Mouse (Mus musculus) erythroblast, embryonic 14.5 days (primary cell): ENCODE measurements around the gene Slc26a5. TPM values are rescaled to one million over a fixed set of nuclear protein-coding genes. Genes with fewer than 3 reads are reported as not detected.

Source experiments
- H3K27me3 ChIP-seq: 2 replicates; pipeline ENCODE4 v1.6.1; 2012; ENCODE audit warnings: inconsistent platforms; ENCODE audit not compliant: control insufficient read depth
- H3K36me3 ChIP-seq: 2 replicates; pipeline ENCODE4 v1.6.1; 2012; ENCODE audit warnings: mild to moderate bottlenecking, inconsistent platforms; ENCODE audit not compliant: control insufficient read depth
- H3K4me1 ChIP-seq: 2 replicates; pipeline ENCODE4 v1.6.1; 2012; ENCODE audit warnings: inconsistent platforms; ENCODE audit not compliant: control insufficient read depth
- H3K4me3 ChIP-seq: replicated peaks from 2 replicates; pipeline ENCODE3; 2012; ENCODE audit warnings: moderate library complexity, mild to moderate bottlenecking, inconsistent platforms
- H3K9me3 ChIP-seq: 2 replicates; pipeline ENCODE4 v1.6.1; 2012; ENCODE audit warnings: low read length, inconsistent platforms, mixed read lengths; ENCODE audit not compliant: control insufficient read depth
- GATA1 ChIP-seq: IDR thresholded peaks from 2 replicates; pipeline ENCODE4 v1.6.1; 2012; ENCODE audit warnings: low read length, inconsistent platforms, mixed read lengths
- TAL1 ChIP-seq: IDR thresholded peaks from 3 replicates; pipeline ENCODE4 v1.6.1; 2012; ENCODE audit warnings: low read length, inconsistent platforms, mixed read lengths
- polyA plus RNA-seq: library from polyadenylated mRNA; stranded (reverse); fragments of >175 nt; gene quantifications from 2 replicates; pipeline ENCODE4 v1.2.3, GENCODE M21; 2012

The Slc26a5 gene
- polyA plus RNA-seq, 1 experiment, result not detected

- Histone ChIP-seq H3K27me3 (no peaks in the 10 kb centered on the region), H3K9me3 (no peaks in the 10 kb centered on the region), H3K4me1 (peaks cover 67% of the 10 kb centered on the region), H3K4me3 (peak overlapping the region; percentile 85), H3K36me3 (peaks cover 50% of the 10 kb centered on the region)
- TF ChIP-seq TAL1 (no peak), GATA1 (no peak)
These were observed 78.0 kb downstream of the Slc26a5 start for GRCm38 (mm10) chr5:21787186-21788105.

- Histone ChIP-seq H3K27me3 (no peaks in the 10 kb centered on the region), H3K36me3 (peaks cover 51% of the 10 kb centered on the region), H3K4me3 (peak overlapping the region; percentile 85), H3K4me1 (peaks cover 65% of the 10 kb centered on the region), H3K9me3 (no peaks in the 10 kb centered on the region)
- TF ChIP-seq GATA1 (no peak), TAL1 (no peak)
These were observed 78.9 kb downstream of the Slc26a5 start for GRCm38 (mm10) chr5:21786258-21787185.

GRCm38 (mm10) chr5:21785776-21786175 is 79.6 kb downstream of the Slc26a5 start:
- H3K36me3 ChIP-seq, result peaks cover 51% of the 10 kb centered on the region
- peaks cover 62% of the 10 kb centered on the region for H3K4me1 ChIP-seq
- H3K27me3 ChIP-seq, result no peaks in the 10 kb centered on the region
- no peaks in the 10 kb centered on the region for H3K9me3 ChIP-seq
- TF ChIP-seq TAL1, result no peak
- no peak for TF ChIP-seq GATA1
- peak overlapping the region; percentile 85 for H3K4me3 ChIP-seq

GRCm38 (mm10) chr5:21785053-21785452 is 80.4 kb downstream of the Slc26a5 start, which contains the start of the genes Dnajc2 and Psmc2:
TSS of gene Dnajc2 (minus strand) at chr5:21785251.
TSS of gene Psmc2 (plus strand) at chr5:21785283.
- H3K9me3 ChIP-seq, result no peaks in the 10 kb centered on the region
- H3K4me1 ChIP-seq, result peaks cover 56% of the 10 kb centered on the region
- TF ChIP-seq TAL1, result no peak
- TF ChIP-seq GATA1, result no peak
- H3K27me3 ChIP-seq, result no peaks in the 10 kb centered on the region
- peak within 1 kb of the TSS; percentile 85 for H3K4me3 ChIP-seq
- peaks cover 52% of the 10 kb centered on the region for H3K36me3 ChIP-seq

- H3K36me3 ChIP-seq, result peaks cover 52% of the 10 kb centered on the region
- TF ChIP-seq GATA1, result no peak
- TF ChIP-seq TAL1, result no peak
These were observed 81.0 kb downstream of the Slc26a5 start for GRCm38 (mm10) chr5:21784161-21785052.

GRCm38 (mm10) chr5:21776491-21776890 is 88.9 kb downstream of the Slc26a5 start:
- TF ChIP-seq GATA1, result no peak
- TF ChIP-seq TAL1, result no peak
- Histone ChIP-seq H3K4me3 (no peak overlapping the region), H3K4me1 (no peaks in the 10 kb centered on the region), H3K27me3 (no peaks in the 10 kb centered on the region), H3K36me3 (peaks cover 70% of the 10 kb centered on the region), H3K9me3 (no peaks in the 10 kb centered on the region)

More at GRCm38 (mm10) chr5:21784161-21785052, 81.0 kb downstream of the Slc26a5 start:
- Histone ChIP-seq H3K9me3 (no peaks in the 10 kb centered on the region), H3K27me3 (no peaks in the 10 kb centered on the region), H3K4me3 (peak overlapping the region; percentile 85), H3K4me1 (peaks cover 51% of the 10 kb centered on the region)

GRCm38 (mm10) chr5:21769841-21770240 is 95.6 kb downstream of the Slc26a5 start:
- Histone ChIP-seq H3K36me3 (peaks cover 68% of the 10 kb centered on the region), H3K27me3 (no peaks in the 10 kb centered on the region), H3K4me3 (no peak overlapping the region), H3K4me1 (no peaks in the 10 kb centered on the region), H3K9me3 (no peaks in the 10 kb centered on the region)
- TF ChIP-seq TAL1 (no peak), GATA1 (no peak)

GRCm38 (mm10) chr5:21768506-21768905 is 96.9 kb downstream of the Slc26a5 start:
- Histone ChIP-seq H3K27me3 (no peaks in the 10 kb centered on the region), H3K4me1 (no peaks in the 10 kb centered on the region), H3K36me3 (peaks cover 68% of the 10 kb centered on the region), H3K4me3 (no peak overlapping the region), H3K9me3 (no peaks in the 10 kb centered on the region)
- TF ChIP-seq TAL1 (no peak), GATA1 (no peak)

Other genes with a start within 250 kb of the Slc26a5 start
- not detected in 2 replicates for gene Fbxl13, start 220.0 kb downstream of the Slc26a5 start, polyA plus RNA-seq
- gene Armc10, start 219.8 kb downstream of the Slc26a5 start, polyA plus RNA-seq, result 0.21 and 0.24 TPM in 2 replicates
- 0.06 and 0.14 TPM in 2 replicates for gene Napepld, start 164.2 kb downstream of the Slc26a5 start, polyA plus RNA-seq
- 1.3 and 1.4 TPM in 2 replicates for gene Pmpcb, start 128.5 kb downstream of the Slc26a5 start, polyA plus RNA-seq
- 0.77 and 0.83 TPM in 2 replicates for gene Dnajc2, start 80.4 kb downstream of the Slc26a5 start, polyA plus RNA-seq
- 1.0 and 1.5 TPM in 2 replicates for gene Psmc2, start 80.3 kb downstream of the Slc26a5 start, polyA plus RNA-seq